Mouse (Mus musculus): ENCODE data around the gene Mfng. TPM values are rescaled to one million over a fixed set of nuclear protein-coding genes. Genes with fewer than 3 reads are reported as not detected.

Gene Mfng
- polyA plus RNA-seq, 1 experiment = not detected

GRCm38 (mm10) chr15:78790451-78790850 lies 17.2 kb upstream of the Mfng start:
- no peak overlapping the region for H3K27ac ChIP-seq (ENCODE audit: insufficient read depth, low read length)
- no peak overlapping the region for H3K4me3 ChIP-seq (ENCODE audit: insufficient read depth, low read length)
- peaks cover 8% of the 10 kb centered on the region; the same call in 1 of the 2 replicates for H3K4me1 ChIP-seq (ENCODE audit: control insufficient read depth, insufficient read depth, low read length)
- no peak for TF ChIP-seq CTCF (IDR thresholded peaks at IDR 0.05; ENCODE audit: borderline replicate concordance, insufficient read depth, low read length)
- no peak for TF ChIP-seq POLR2A (IDR thresholded peaks at IDR 0.05; ENCODE audit: low read depth, low read length)

GRCm38 (mm10) chr15:78789721-78790323 lies 16.5 kb upstream of the Mfng start:
- H3K4me1 ChIP-seq (ENCODE audit: control insufficient read depth, insufficient read depth, low read length) = peaks cover 8% of the 10 kb centered on the region; the same call in 1 of the 2 replicates
- TF ChIP-seq CTCF (IDR thresholded peaks at IDR 0.05; ENCODE audit: borderline replicate concordance, insufficient read depth, low read length) (no peak), POLR2A (IDR thresholded peaks at IDR 0.05; ENCODE audit: low read depth, low read length) (no peak)

GRCm38 (mm10) chr15:78788042-78788441 lies 14.8 kb upstream of the Mfng start:
- Histone ChIP-seq H3K4me3 (ENCODE audit: insufficient read depth, low read length) (no peak overlapping the region), H3K4me1 (ENCODE audit: control insufficient read depth, insufficient read depth, low read length) (peaks cover 8% of the 10 kb centered on the region; the same call in 1 of the 2 replicates), H3K27ac (ENCODE audit: insufficient read depth, low read length) (no peak overlapping the region)
- TF ChIP-seq CTCF (IDR thresholded peaks at IDR 0.05; ENCODE audit: borderline replicate concordance, insufficient read depth, low read length) = no peak
- no peak for TF ChIP-seq POLR2A (IDR thresholded peaks at IDR 0.05; ENCODE audit: low read depth, low read length)

More at GRCm38 (mm10) chr15:78789721-78790323, 16.5 kb upstream of the Mfng start:
- no peak overlapping the region for H3K27ac ChIP-seq (ENCODE audit: insufficient read depth, low read length)
- H3K4me3 ChIP-seq (ENCODE audit: insufficient read depth, low read length) = no peak overlapping the region

GRCm38 (mm10) chr15:78787287-78787856 lies 14.1 kb upstream of the Mfng start:
- H3K4me1 ChIP-seq (ENCODE audit: control insufficient read depth, insufficient read depth, low read length) = peaks cover 8% of the 10 kb centered on the region; the same call in 1 of the 2 replicates
- TF ChIP-seq POLR2A (IDR thresholded peaks at IDR 0.05; ENCODE audit: low read depth, low read length) = no peak
- TF ChIP-seq CTCF (IDR thresholded peaks at IDR 0.05; ENCODE audit: borderline replicate concordance, insufficient read depth, low read length) = no peak
- no peak overlapping the region for H3K27ac ChIP-seq (ENCODE audit: insufficient read depth, low read length)
- H3K4me3 ChIP-seq (ENCODE audit: insufficient read depth, low read length) = no peak overlapping the region

- Histone ChIP-seq H3K4me1 (ENCODE audit: control insufficient read depth, insufficient read depth, low read length) (peaks cover 8% of the 10 kb centered on the region; the same call in 1 of the 2 replicates), H3K4me3 (ENCODE audit: insufficient read depth, low read length) (no peak overlapping the region), H3K27ac (ENCODE audit: insufficient read depth, low read length) (no peak overlapping the region)
- TF ChIP-seq POLR2A (IDR thresholded peaks at IDR 0.05; ENCODE audit: low read depth, low read length) (no peak), CTCF (IDR thresholded peaks at IDR 0.05; ENCODE audit: borderline replicate concordance, insufficient read depth, low read length) (no peak)
Observed at GRCm38 (mm10) chr15:78786411-78786818, 13.1 kb upstream of the Mfng start.

GRCm38 (mm10) chr15:78785961-78786360 lies 12.7 kb upstream of the Mfng start:
- Histone ChIP-seq H3K4me3 (ENCODE audit: insufficient read depth, low read length) (no peak overlapping the region), H3K27ac (ENCODE audit: insufficient read depth, low read length) (no peak overlapping the region), H3K4me1 (ENCODE audit: control insufficient read depth, insufficient read depth, low read length) (peaks cover 8% of the 10 kb centered on the region; the same call in 1 of the 2 replicates)
- TF ChIP-seq POLR2A (IDR thresholded peaks at IDR 0.05; ENCODE audit: low read depth, low read length) (no peak), CTCF (IDR thresholded peaks at IDR 0.05; ENCODE audit: borderline replicate concordance, insufficient read depth, low read length) (no peak)

GRCm38 (mm10) chr15:78785258-78785657 lies 12.0 kb upstream of the Mfng start:
- H3K27ac ChIP-seq (ENCODE audit: insufficient read depth, low read length) = no peak overlapping the region
- H3K4me1 ChIP-seq (ENCODE audit: control insufficient read depth, insufficient read depth, low read length) = peaks cover 8% of the 10 kb centered on the region; the same call in 1 of the 2 replicates
- TF ChIP-seq POLR2A (IDR thresholded peaks at IDR 0.05; ENCODE audit: low read depth, low read length) (no peak), CTCF (IDR thresholded peaks at IDR 0.05; ENCODE audit: borderline replicate concordance, insufficient read depth, low read length) (no peak)
- no peak overlapping the region for H3K4me3 ChIP-seq (ENCODE audit: insufficient read depth, low read length)

GRCm38 (mm10) chr15:78784520-78784919 lies 11.2 kb upstream of the Mfng start:
- peaks cover 8% of the 10 kb centered on the region; the same call in 1 of the 2 replicates for H3K4me1 ChIP-seq (ENCODE audit: control insufficient read depth, insufficient read depth, low read length)
- no peak overlapping the region for H3K4me3 ChIP-seq (ENCODE audit: insufficient read depth, low read length)
- TF ChIP-seq POLR2A (IDR thresholded peaks at IDR 0.05; ENCODE audit: low read depth, low read length) (no peak), CTCF (IDR thresholded peaks at IDR 0.05; ENCODE audit: borderline replicate concordance, insufficient read depth, low read length) (no peak)
- no peak overlapping the region for H3K27ac ChIP-seq (ENCODE audit: insufficient read depth, low read length)

- Histone ChIP-seq H3K4me3 (ENCODE audit: insufficient read depth, low read length) (no peak overlapping the region), H3K4me1 (ENCODE audit: control insufficient read depth, insufficient read depth, low read length) (peaks cover 8% of the 10 kb centered on the region; the same call in 1 of the 2 replicates), H3K27ac (ENCODE audit: insufficient read depth, low read length) (no peak overlapping the region)
- TF ChIP-seq CTCF (IDR thresholded peaks at IDR 0.05; ENCODE audit: borderline replicate concordance, insufficient read depth, low read length) = no peak
- no peak for TF ChIP-seq POLR2A (IDR thresholded peaks at IDR 0.05; ENCODE audit: low read depth, low read length)
Observed at GRCm38 (mm10) chr15:78782348-78783103, 9.3 kb upstream of the Mfng start.
